Mouse (Mus musculus) testis, adult 2 months (tissue): ENCODE measurements around the gene Tfeb.

Experiments used
- CTCF ChIP-seq: fragments of 200-500 bp; IDR thresholded peaks from 2 replicates; pipeline ENCODE4 v1.5.1; 2012; ENCODE audit warnings: low read depth, mild to moderate bottlenecking, inconsistent platforms, low read length, moderate library complexity; ENCODE audit not compliant: control insufficient read depth, insufficient read depth, insufficient replicate concordance
- POLR2A ChIP-seq: fragments of 200-500 bp; IDR thresholded peaks from 2 replicates; pipeline ENCODE4 v1.6.1; 2012; ENCODE audit warnings: low read depth, mild to moderate bottlenecking, inconsistent platforms, low read length, moderate library complexity; ENCODE audit not compliant: control insufficient read depth

DNA sequence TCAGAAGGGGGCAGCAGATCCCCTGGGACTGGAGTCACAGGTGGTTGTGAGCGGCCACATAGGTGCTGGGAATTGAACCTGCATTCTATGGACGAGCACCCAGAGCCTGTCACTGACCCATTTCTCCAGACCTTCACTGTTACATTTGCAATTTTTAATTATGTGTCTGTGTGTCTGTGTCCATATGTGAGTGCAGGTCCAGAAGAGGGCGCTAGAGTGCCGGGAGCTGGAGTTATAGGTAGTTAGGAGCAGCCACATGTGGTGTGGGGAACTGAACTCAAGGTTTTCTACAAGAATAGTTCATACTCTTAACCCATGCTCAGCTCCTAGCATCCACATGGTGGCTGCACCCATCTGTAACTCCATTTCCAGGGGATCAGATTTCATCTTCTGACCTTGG lies 60.1 kb downstream of the Tfeb start:
- TF ChIP-seq POLR2A (no peak), CTCF (peak; percentile 20; the same call in 1 of the 2 replicates)
